Mouse (Mus musculus) bone marrow, adult 2 months (tissue): ENCODE data around the gene Bptf.

Experiments used
- CTCF ChIP-seq: fragments of 200-500 bp; IDR thresholded peaks from 2 replicates; pipeline ENCODE4 v1.5.1; 2011; ENCODE audit warnings: low read length, control low read depth; ENCODE audit not compliant: control insufficient read depth, insufficient read depth
- POLR2A ChIP-seq: fragments of 200-500 bp; IDR thresholded peaks from 2 replicates; pipeline ENCODE4 v1.6.1; 2011; ENCODE audit warnings: low read depth, mild to moderate bottlenecking, control low read depth, low read length, borderline replicate concordance; ENCODE audit not compliant: control insufficient read depth

- no peak for TF ChIP-seq POLR2A
- no peak for TF ChIP-seq CTCF
Observed at GRCm38 (mm10) chr11:107113881-107114557, 17.9 kb downstream of the Bptf start.
